Mouse (Mus musculus) C2C12 (cell line): Measurements from ENCODE around the gene Adap1. TPM values are rescaled to one million over a fixed set of nuclear protein-coding genes. Genes with fewer than 3 reads are reported as not detected.

Experiments
- H3K27me3 ChIP-seq: one replicate; pipeline ENCODE4 v1.6.1; 2011; ENCODE audit not compliant: control insufficient read depth, insufficient read depth, insufficient read length
- H3K36me3 ChIP-seq: one replicate; pipeline ENCODE4 v1.6.1; 2011; ENCODE audit not compliant: control insufficient read depth, insufficient read depth
- H3K4me3 ChIP-seq: one replicate; pipeline ENCODE4 v1.5.1; 2011; ENCODE audit warnings: mild to moderate bottlenecking, control low read depth; ENCODE audit not compliant: poor library complexity, insufficient read depth, severe bottlenecking
- H3K79me2 ChIP-seq: one replicate; pipeline ENCODE4 v1.6.1; 2011; ENCODE audit not compliant: control insufficient read depth, insufficient read depth
- H3K79me3 ChIP-seq: one replicate; pipeline ENCODE4 v1.6.1; 2011; ENCODE audit warnings: low read depth, control low read depth
- H3ac ChIP-seq: one replicate; pipeline ENCODE3; 2011; ENCODE audit warnings: low read depth; ENCODE audit not compliant: control insufficient read depth, insufficient read length
- CEBPB ChIP-seq: IDR thresholded peaks from one replicate; pipeline ENCODE4 v1.6.1; 2011; ENCODE audit warnings: low read depth, mild to moderate bottlenecking, control low read depth, moderate library complexity
- CTCF ChIP-seq: IDR thresholded peaks from one replicate; pipeline ENCODE4 v1.5.1; 2011; ENCODE audit not compliant: control insufficient read depth, insufficient read depth, insufficient read length
- FOSL1 ChIP-seq: IDR thresholded peaks from one replicate; pipeline ENCODE4 v1.8.0; 2011; ENCODE audit warnings: mild to moderate bottlenecking, low read length; ENCODE audit not compliant: poor library complexity, insufficient read depth, severe bottlenecking
- MAX ChIP-seq: IDR thresholded peaks from one replicate; pipeline ENCODE4 v1.6.1; 2011; ENCODE audit warnings: mild to moderate bottlenecking, control low read depth
- MYOD1 ChIP-seq: IDR thresholded peaks from one replicate; pipeline ENCODE4 v1.6.1; 2011; ENCODE audit warnings: low read depth; ENCODE audit not compliant: control insufficient read depth, insufficient read length
- MYOG ChIP-seq: IDR thresholded peaks from one replicate; pipeline ENCODE4 v1.6.1; 2011; ENCODE audit not compliant: control insufficient read depth, insufficient read length; ENCODE audit errors: extremely low read depth
- USF1 ChIP-seq: IDR thresholded peaks from one replicate; pipeline ENCODE4 v1.6.1; 2011; ENCODE audit warnings: low read depth, mild to moderate bottlenecking, control low read depth, moderate library complexity
- polyA plus RNA-seq: library from polyadenylated mRNA; unstranded; fragments of >200 nt; fragmentation: generic; extraction: Trizol; gene quantifications from one replicate; pipeline ENCODE4 v1.2.1, GENCODE M21; 2012; ENCODE audit warnings: missing spikeins

Adap1 gene
- polyA plus RNA-seq, 1 experiment: 0.06 TPM

- no peaks in the 10 kb centered on the region for H3K27me3 ChIP-seq
- no peak overlapping the region for H3ac ChIP-seq
- peaks cover 3% of the 10 kb centered on the region for H3K79me2 ChIP-seq
- H3K36me3 ChIP-seq: peaks cover 41% of the 10 kb centered on the region
- peaks cover 1% of the 10 kb centered on the region for H3K79me3 ChIP-seq
- no peak overlapping the region for H3K4me3 ChIP-seq
- no peak for TF ChIP-seq FOSL1
- no peak for TF ChIP-seq CEBPB
- TF ChIP-seq MYOG: no peak
- no peak for TF ChIP-seq CTCF
- TF ChIP-seq USF1: no peak
- no peak for TF ChIP-seq MAX
- TF ChIP-seq MYOD1: no peak
Measured at GRCm38 (mm10) chr5:139267661-139268060, 57.8 kb downstream of the Adap1 start.

- no peaks in the 10 kb centered on the region for H3K27me3 ChIP-seq
- H3K79me2 ChIP-seq: peaks cover 66% of the 10 kb centered on the region
- TF ChIP-seq USF1 (no peak), CEBPB (no peak), MYOG (no peak), FOSL1 (no peak), MAX (no peak), MYOD1 (no peak), CTCF (no peak)
- no peak overlapping the region for H3K4me3 ChIP-seq
- H3K79me3 ChIP-seq: peaks cover 46% of the 10 kb centered on the region
- H3ac ChIP-seq: no peak overlapping the region
- H3K36me3 ChIP-seq: peaks cover 72% of the 10 kb centered on the region
Measured at GRCm38 (mm10) chr5:139261403-139261802, 64.0 kb downstream of the Adap1 start.

- TF ChIP-seq FOSL1 (no peak), CTCF (no peak), MYOD1 (no peak), MYOG (no peak), USF1 (no peak), MAX (no peak), CEBPB (no peak)
- peaks cover 81% of the 10 kb centered on the region for H3K79me2 ChIP-seq
- no peaks in the 10 kb centered on the region for H3K27me3 ChIP-seq
- H3ac ChIP-seq: no peak overlapping the region
- H3K4me3 ChIP-seq: no peak overlapping the region
- peaks cover 65% of the 10 kb centered on the region for H3K36me3 ChIP-seq
- H3K79me3 ChIP-seq: peaks cover 61% of the 10 kb centered on the region
Measured at GRCm38 (mm10) chr5:139259853-139260252, 65.6 kb downstream of the Adap1 start.

GRCm38 (mm10) chr5:139258371-139259035 lies 66.9 kb downstream of the Adap1 start:
- Histone ChIP-seq H3K79me2 (peaks cover 95% of the 10 kb centered on the region), H3K4me3 (no peak overlapping the region), H3K79me3 (peaks cover 74% of the 10 kb centered on the region), H3K27me3 (no peaks in the 10 kb centered on the region), H3K36me3 (peaks cover 63% of the 10 kb centered on the region), H3ac (no peak overlapping the region)
- TF ChIP-seq MAX: no peak

- Histone ChIP-seq H3K79me3 (peaks cover 80% of the 10 kb centered on the region), H3K36me3 (peaks cover 56% of the 10 kb centered on the region), H3ac (no peak overlapping the region), H3K27me3 (no peaks in the 10 kb centered on the region), H3K4me3 (no peak overlapping the region), H3K79me2 (peaks cover 100% of the 10 kb centered on the region)
- TF ChIP-seq MYOD1 (no peak), CEBPB (no peak), FOSL1 (no peak), MYOG (no peak), CTCF (no peak)
Measured at GRCm38 (mm10) chr5:139257818-139258217, 67.6 kb downstream of the Adap1 start.

GRCm38 (mm10) chr5:139257265-139257664 lies 68.2 kb downstream of the Adap1 start:
- Histone ChIP-seq H3K79me3 (peaks cover 80% of the 10 kb centered on the region), H3K79me2 (peaks cover 97% of the 10 kb centered on the region), H3K4me3 (no peak overlapping the region), H3K36me3 (peaks cover 50% of the 10 kb centered on the region), H3K27me3 (no peaks in the 10 kb centered on the region), H3ac (no peak overlapping the region)
- TF ChIP-seq USF1 (no peak), CEBPB (no peak), MYOG (no peak), FOSL1 (no peak), CTCF (no peak)
